Mouse (Mus musculus) brain, embryonic 14.5 days (tissue): Measurements from ENCODE around the gene Gm13290.
A peak's percentile ranks its signal among the peaks of the same experiment; 100 is the strongest.
"Not testable (repeated sequence)": the region's sequence is repeated elsewhere in the genome, so short reads cannot be mapped to it uniquely, and the experiment has no call there.

Experiments
- CTCF ChIP-seq: fragments of 200-500 bp; IDR thresholded peaks from 2 replicates; pipeline ENCODE4 v1.5.1; 2012; ENCODE audit warnings: inconsistent platforms, mild to moderate bottlenecking, moderate library complexity, borderline replicate concordance; ENCODE audit not compliant: insufficient read depth, insufficient read length; ENCODE audit errors: extremely low read depth
- POLR2A ChIP-seq: fragments of 200-500 bp; IDR thresholded peaks from 2 replicates; pipeline ENCODE4 v1.6.1; 2012; ENCODE audit warnings: mild to moderate bottlenecking, inconsistent platforms, borderline replicate concordance; ENCODE audit not compliant: poor library complexity, insufficient read depth, insufficient read length, severe bottlenecking; ENCODE audit errors: extremely low read depth

DNA sequence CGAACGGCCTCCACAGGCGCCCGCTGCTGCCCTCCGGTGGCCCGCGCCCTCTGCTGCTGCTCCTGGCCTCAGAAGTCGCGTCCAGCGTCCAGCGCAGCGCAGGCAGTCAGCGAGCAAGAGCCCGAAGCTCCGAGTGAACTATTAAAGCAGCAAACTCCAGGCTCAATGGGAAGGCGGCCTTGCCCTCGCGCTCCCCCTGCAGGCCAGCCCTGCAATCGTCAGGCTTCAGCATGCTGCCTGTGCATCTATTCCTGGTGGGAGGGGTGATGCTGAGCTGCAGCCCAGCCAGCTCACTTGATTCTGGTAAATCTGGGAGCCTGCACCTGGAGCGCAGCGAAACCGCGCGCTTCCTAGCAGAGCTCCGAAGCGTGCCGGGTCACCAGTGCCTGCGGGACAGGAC lies 14.8 kb downstream of the Gm13290 start, which contains the start of gene Gm13277:
- peak; percentile 29; the same call in 1 of the 2 replicates for TF ChIP-seq CTCF
- not testable (repeated sequence) for TF ChIP-seq POLR2A
